Mouse (Mus musculus) erythroblast, embryonic 14.5 days (primary cell): ENCODE measurements at regions not wholly inside any gene's neighbourhood (a gene's known extent, or its start where the extent isn't known, plus 50 kb on each side); places are given as distances from the start of the nearest gene placed in this dataset.

Experiments used
- GATA1 ChIP-seq: IDR thresholded peaks from 2 replicates; pipeline ENCODE4 v1.6.1; 2012; ENCODE audit warnings: low read length, inconsistent platforms, mixed read lengths
- TAL1 ChIP-seq: IDR thresholded peaks from 3 replicates; pipeline ENCODE4 v1.6.1; 2012; ENCODE audit warnings: low read length, inconsistent platforms, mixed read lengths

DNA sequence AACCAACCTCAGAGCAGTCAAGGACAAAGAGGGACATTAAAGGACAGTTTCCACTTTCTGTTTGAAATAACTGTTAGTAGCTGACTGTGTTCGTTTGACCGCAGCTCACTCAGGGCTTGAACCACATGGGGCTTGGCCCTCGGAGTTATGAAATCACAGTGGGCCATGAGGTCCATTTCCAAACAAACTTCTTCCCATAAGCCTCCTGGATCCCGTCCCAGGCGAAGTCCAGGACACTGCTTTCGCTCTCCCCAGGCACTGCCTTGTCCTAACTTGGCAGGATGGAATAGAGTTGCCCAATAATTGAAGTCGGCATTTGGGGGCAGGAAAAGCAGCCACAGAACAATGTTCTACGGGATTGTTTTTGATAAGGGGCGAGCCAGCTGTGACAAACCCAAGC is 188.1 kb upstream of the Zfp637 start:
- TF ChIP-seq TAL1 (no peak), GATA1 (no peak)
